Mouse (Mus musculus) midbrain, embryonic 11.5 days (tissue): ENCODE data around the gene Col6a2. TPM values are rescaled to one million over a fixed set of nuclear protein-coding genes. Genes with fewer than 3 reads are reported as not detected.

Experiments
- ATAC-seq: fragments of 200-750 bp; cut with Nextera tagmentation; 2 replicates; pipeline ENCODE4 v1.8.0; 2017; ENCODE audit warnings: moderate TSS enrichment, moderate library complexity; ENCODE audit not compliant: low FRiP score
- DNase-seq: peaks from one replicate; pipeline ENCODE4 v3.0.0; 2015; ENCODE audit warnings: low spot score; ENCODE audit errors: missing footprints
- H3K27ac ChIP-seq: fragments of 300-500 bp; sonication (generic); 2 replicates; pipeline ENCODE4 v1.5.1; 2014; ENCODE audit warnings: low read depth, low read length
- H3K27me3 ChIP-seq: fragments of 300-500 bp; sonication (generic); 2 replicates; pipeline ENCODE4 v1.6.1; 2014; ENCODE audit warnings: mild to moderate bottlenecking, low read length, moderate library complexity, mixed read lengths; ENCODE audit not compliant: control insufficient read depth, insufficient read depth
- H3K36me3 ChIP-seq: fragments of 300-500 bp; sonication (generic); 2 replicates; pipeline ENCODE4 v1.6.1; 2014; ENCODE audit warnings: mild to moderate bottlenecking, low read length, moderate library complexity, mixed read lengths; ENCODE audit not compliant: control insufficient read depth, insufficient read depth
- H3K4me1 ChIP-seq: fragments of 300-500 bp; sonication (generic); 2 replicates; pipeline ENCODE4 v1.6.1; 2014; ENCODE audit warnings: low read length; ENCODE audit not compliant: control insufficient read depth, insufficient read depth
- H3K4me2 ChIP-seq: fragments of 300-500 bp; sonication (generic); 2 replicates; pipeline ENCODE4 v1.6.1; 2014; ENCODE audit warnings: mild to moderate bottlenecking, moderate library complexity
- H3K4me3 ChIP-seq: fragments of 300-500 bp; sonication (generic); 2 replicates; pipeline ENCODE4 v1.5.1; 2014; ENCODE audit warnings: low read depth, low read length
- H3K9ac ChIP-seq: fragments of 300-500 bp; sonication (generic); 2 replicates; pipeline ENCODE4 v1.6.1; 2014; ENCODE audit warnings: low read length
- H3K9me3 ChIP-seq: fragments of 300-500 bp; sonication (generic); 2 replicates; pipeline ENCODE4 v1.6.1; 2016; ENCODE audit warnings: low read length; ENCODE audit not compliant: control insufficient read depth
- WGBS: fragments of 180-500 bp; shearing (Covaris S2); extraction: QIAGEN DNeasy Blood & Tissue Kit; methylation state at CpG from one replicate; pipeline ENCODE4 v1.1.7; 2014; 5-methylcytosine and 5-hydroxymethylcytosine counted together
- polyA plus RNA-seq: library from polyadenylated mRNA; unstranded; fragments of >200 nt; fragmentation: Nextera tagmentation; extraction: Ambion mirVana; gene quantifications from 2 replicates; pipeline ENCODE4 v1.2.1, GENCODE M21; 2014

The Col6a2 gene
- polyA plus RNA-seq, 1 experiment from 2014 or later = 10.7 TPM

DNA sequence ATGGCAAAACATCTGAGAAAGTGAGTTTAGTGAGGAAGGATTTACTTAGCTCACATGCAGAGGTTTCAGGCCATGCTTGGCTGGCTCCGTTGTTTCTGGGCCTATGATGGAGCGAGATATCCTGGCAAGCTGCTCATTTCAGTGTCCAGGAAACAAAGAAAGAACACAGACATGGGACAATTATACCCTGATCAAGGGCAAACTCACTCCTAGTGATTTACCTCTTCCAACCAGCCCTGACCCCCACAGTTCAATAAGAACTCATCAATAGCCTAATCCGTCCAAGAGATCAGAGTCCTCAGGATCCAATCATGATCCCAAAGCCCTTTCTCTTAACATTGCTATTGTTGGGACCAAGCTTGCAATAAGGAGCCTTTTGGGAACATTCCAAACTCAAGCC lies 51.3 kb downstream of the Col6a2 start:
- Histone ChIP-seq H3K9me3 (no peaks in the 10 kb centered on the region), H3K4me3 (no peak overlapping the region), H3K4me2 (no peak overlapping the region), H3K27me3 (no peaks in the 10 kb centered on the region), H3K27ac (no peak overlapping the region), H3K36me3 (no peaks in the 10 kb centered on the region), H3K4me1 (no peaks in the 10 kb centered on the region), H3K9ac (no peak overlapping the region)
- ATAC-seq (no peak), DNase-seq (no peak)
- 40% methylated on average over 3 of the region's 3 CpGs for WGBS

DNA sequence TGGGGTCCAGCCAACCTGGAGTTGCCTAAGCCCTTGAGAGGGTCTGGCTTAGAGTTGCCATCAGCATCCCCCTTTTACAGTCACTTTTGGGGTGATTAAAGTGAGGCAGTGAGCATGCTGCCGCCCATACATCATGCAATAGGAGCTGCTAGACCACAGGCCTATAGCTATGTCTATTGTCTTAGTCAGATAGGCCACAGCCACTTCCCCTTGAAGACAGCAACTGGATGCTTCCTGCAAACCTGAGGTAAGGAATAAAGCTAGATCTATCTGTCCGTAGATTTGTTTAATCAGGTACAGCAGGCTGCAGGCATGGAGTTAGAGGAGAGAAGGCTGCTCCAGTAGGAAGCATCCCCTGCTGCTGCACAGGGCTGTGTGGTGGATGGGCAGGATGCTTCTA lies 52.4 kb downstream of the Col6a2 start:
- no peaks in the 10 kb centered on the region for H3K27me3 ChIP-seq
- ATAC-seq = no peak
- H3K9ac ChIP-seq = no peak overlapping the region
- DNase-seq = no peak
- no peaks in the 10 kb centered on the region for H3K36me3 ChIP-seq
- no peaks in the 10 kb centered on the region for H3K4me1 ChIP-seq
- no peak overlapping the region for H3K4me2 ChIP-seq
- WGBS = 71% methylated on average over 2 of the region's 2 CpGs
- no peaks in the 10 kb centered on the region for H3K9me3 ChIP-seq
- no peak overlapping the region for H3K4me3 ChIP-seq
- no peak overlapping the region for H3K27ac ChIP-seq

GRCm38 (mm10) chr10:76569996-76570685 lies 53.3 kb downstream of the Col6a2 start:
- WGBS = 91% methylated on average over 22 of the region's 22 CpGs
- Histone ChIP-seq H3K9me3 (no peaks in the 10 kb centered on the region), H3K27me3 (no peaks in the 10 kb centered on the region), H3K36me3 (no peaks in the 10 kb centered on the region), H3K9ac (no peak overlapping the region), H3K27ac (no peak overlapping the region), H3K4me1 (no peaks in the 10 kb centered on the region), H3K4me3 (no peak overlapping the region), H3K4me2 (no peak overlapping the region)
- DNase-seq (no peak), ATAC-seq (no peak)

GRCm38 (mm10) chr10:76561972-76562371 lies 61.5 kb downstream of the Col6a2 start, which contains the start of gene Spatc1l:
TSS of gene Spatc1l (plus strand) at chr10:76562272.
- H3K9me3 ChIP-seq = no peaks in the 10 kb centered on the region
- H3K4me1 ChIP-seq = no peaks in the 10 kb centered on the region
- H3K27me3 ChIP-seq = no peaks in the 10 kb centered on the region
- no peak within 1 kb of the TSS for H3K4me2 ChIP-seq
- 90% methylated on average over 10 of the region's 10 CpGs for WGBS
- ATAC-seq (no peak), DNase-seq (no peak)
- H3K27ac ChIP-seq = no peak within 1 kb of the TSS
- H3K9ac ChIP-seq = no peak within 1 kb of the TSS
- H3K36me3 ChIP-seq = no peaks in the 10 kb centered on the region
- H3K4me3 ChIP-seq = no peak within 1 kb of the TSS

GRCm38 (mm10) chr10:76554061-76554460 lies 69.4 kb downstream of the Col6a2 start:
- WGBS = 91% methylated on average over 5 of the region's 5 CpGs
- peaks cover 30% of the 10 kb centered on the region for H3K36me3 ChIP-seq
- ATAC-seq = no peak

DNA sequence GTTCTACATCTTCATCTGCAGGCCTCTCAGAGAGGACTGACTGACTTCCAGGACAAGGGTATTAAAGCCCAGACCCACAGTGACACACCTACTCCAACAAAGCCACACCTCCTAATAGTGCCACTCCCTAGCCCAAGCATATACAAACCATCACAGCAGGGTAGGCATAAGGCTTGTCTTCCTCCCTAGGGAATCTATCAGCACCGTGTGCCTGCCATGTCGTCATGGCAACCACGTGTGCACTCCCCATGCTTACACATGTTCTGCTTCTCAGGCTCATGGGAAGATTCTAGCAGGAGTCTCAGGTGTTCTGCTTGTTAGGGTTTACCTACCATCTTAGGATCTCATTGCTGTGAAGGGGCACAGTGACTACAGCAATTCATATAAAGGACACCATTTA lies 71.9 kb downstream of the Col6a2 start:
- Histone ChIP-seq H3K4me2 (no peak overlapping the region), H3K27me3 (no peaks in the 10 kb centered on the region), H3K4me1 (no peaks in the 10 kb centered on the region), H3K4me3 (no peak overlapping the region), H3K9me3 (no peaks in the 10 kb centered on the region), H3K9ac (no peak overlapping the region), H3K27ac (no peak overlapping the region), H3K36me3 (peaks cover 39% of the 10 kb centered on the region)
- no peak for DNase-seq
- WGBS = 76% methylated on average over 3 of the region's 3 CpGs
- no peak for ATAC-seq

More at GRCm38 (mm10) chr10:76554061-76554460, 69.4 kb downstream of the Col6a2 start:
- H3K9me3 ChIP-seq = no peaks in the 10 kb centered on the region
- no peak overlapping the region for H3K27ac ChIP-seq
- no peak for DNase-seq
- H3K9ac ChIP-seq = no peak overlapping the region
- H3K27me3 ChIP-seq = no peaks in the 10 kb centered on the region
- H3K4me1 ChIP-seq = no peaks in the 10 kb centered on the region
- no peak overlapping the region for H3K4me2 ChIP-seq
- H3K4me3 ChIP-seq = no peak overlapping the region

DNA sequence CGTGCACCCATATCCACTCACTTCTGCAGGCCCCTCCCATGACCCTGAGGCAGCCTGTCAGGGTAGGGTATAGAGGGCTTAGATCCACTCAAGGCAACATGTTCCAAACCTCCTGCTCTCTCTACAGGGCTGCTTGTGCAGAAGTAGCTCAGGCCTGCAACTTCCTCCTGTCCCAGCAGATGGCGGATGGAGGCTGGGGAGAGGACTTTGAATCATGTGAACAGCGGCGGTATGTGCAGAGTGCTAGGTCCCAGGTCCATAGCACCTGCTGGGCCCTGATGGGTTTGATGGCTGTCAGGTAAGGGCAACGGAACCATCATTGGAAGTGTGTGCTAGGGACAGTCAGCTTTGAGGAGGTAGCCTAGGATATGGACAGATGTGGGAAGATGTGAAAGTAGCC lies 73.0 kb downstream of the Col6a2 start:
- Histone ChIP-seq H3K4me3 (no peak overlapping the region), H3K4me1 (no peaks in the 10 kb centered on the region), H3K27me3 (no peaks in the 10 kb centered on the region), H3K9ac (no peak overlapping the region), H3K4me2 (no peak overlapping the region), H3K36me3 (peaks cover 43% of the 10 kb centered on the region), H3K27ac (no peak overlapping the region), H3K9me3 (no peaks in the 10 kb centered on the region)
- no peak for DNase-seq
- ATAC-seq = no peak
- WGBS = 91% methylated on average over 5 of the region's 5 CpGs

DNA sequence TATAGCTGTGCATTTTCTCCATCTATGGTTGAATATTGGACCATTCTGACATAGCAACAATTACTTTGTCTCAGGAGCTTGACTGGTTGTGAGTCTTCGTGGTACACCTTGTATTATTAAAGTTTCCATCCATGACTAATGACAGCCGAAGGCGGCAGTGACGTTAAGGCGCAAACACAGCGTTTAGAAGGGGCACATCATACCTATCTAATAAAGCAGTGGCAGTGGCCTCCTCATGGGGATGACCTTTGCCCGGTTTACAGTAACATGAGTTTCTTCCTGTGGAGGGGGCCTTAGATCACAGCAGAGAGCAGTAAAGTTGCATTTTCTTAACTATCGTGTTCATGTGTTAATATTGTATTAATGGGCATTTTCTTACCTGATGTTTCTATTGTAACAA lies 75.2 kb downstream of the Col6a2 start:
- WGBS = 91% methylated on average over 8 of the region's 8 CpGs
- H3K36me3 ChIP-seq = peaks cover 47% of the 10 kb centered on the region
- no peaks in the 10 kb centered on the region for H3K9me3 ChIP-seq
- H3K27me3 ChIP-seq = no peaks in the 10 kb centered on the region
- H3K4me3 ChIP-seq = no peak overlapping the region
- ATAC-seq (no peak), DNase-seq (no peak)
- H3K4me2 ChIP-seq = no peak overlapping the region
- no peak overlapping the region for H3K27ac ChIP-seq
- H3K4me1 ChIP-seq = no peaks in the 10 kb centered on the region
- H3K9ac ChIP-seq = no peak overlapping the region

DNA sequence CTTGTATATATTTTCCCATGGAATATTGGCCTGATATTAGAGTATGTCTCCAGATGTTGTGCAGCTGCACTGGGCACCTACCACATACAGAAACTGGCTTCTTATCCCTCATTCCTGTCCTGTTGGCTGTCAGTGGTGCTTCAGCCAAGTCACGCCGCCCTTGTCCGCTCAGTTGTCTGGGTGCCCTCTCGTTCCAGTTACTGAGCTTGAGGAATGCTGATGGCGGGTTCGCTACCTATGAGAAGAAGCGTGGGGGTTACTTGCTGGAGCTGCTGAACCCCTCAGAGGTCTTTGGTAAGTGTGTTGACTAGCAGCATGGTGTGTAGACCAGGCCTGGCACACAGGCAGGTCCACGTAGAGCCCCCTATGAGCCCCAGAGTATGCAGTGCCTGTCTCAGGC lies 76.9 kb downstream of the Col6a2 start:
- ATAC-seq = no peak
- Histone ChIP-seq H3K36me3 (peaks cover 43% of the 10 kb centered on the region), H3K4me3 (no peak overlapping the region), H3K9me3 (no peaks in the 10 kb centered on the region), H3K27ac (no peak overlapping the region), H3K9ac (no peak overlapping the region), H3K4me2 (no peak overlapping the region), H3K4me1 (no peaks in the 10 kb centered on the region), H3K27me3 (no peaks in the 10 kb centered on the region)
- 94% methylated on average over 8 of the region's 8 CpGs for WGBS
- no peak for DNase-seq
